Mouse (Mus musculus) cortical plate, adult 2 months (tissue): ENCODE results near the gene Fam83c.

Experiments
- CTCF ChIP-seq: fragments of 200-500 bp; IDR thresholded peaks from 2 replicates; pipeline ENCODE4 v1.5.1; 2011; ENCODE audit warnings: mild to moderate bottlenecking, control low read depth, low read length; ENCODE audit not compliant: insufficient read depth; ENCODE audit errors: extremely low read depth
- POLR2A ChIP-seq: fragments of 200-500 bp; IDR thresholded peaks from 2 replicates; pipeline ENCODE4 v1.6.1; 2011; ENCODE audit warnings: mild to moderate bottlenecking, low read length, control low read depth; ENCODE audit not compliant: insufficient read depth; ENCODE audit errors: extremely low read depth

- TF ChIP-seq POLR2A (no peak), CTCF (no peak)
Measured at GRCm38 (mm10) chr2:155798613-155799012, 36.0 kb downstream of the Fam83c start.
